Mouse (Mus musculus) liver, adult 2 months (tissue): ENCODE data around the gene Mfng. TPM values are rescaled to one million over a fixed set of nuclear protein-coding genes. Genes with fewer than 3 reads are reported as not detected.

Source experiments
- DNase-seq: peaks from one replicate; pipeline ENCODE4 v3.0.0-alpha.2; 2011; ENCODE audit warnings: low read depth, low spot score; ENCODE audit errors: extremely low read depth
- H3K27ac ChIP-seq: fragments of 200-500 bp; replicated peaks from 2 replicates; pipeline ENCODE4 v1.5.1; 2012; ENCODE audit warnings: low read depth, mild to moderate bottlenecking, control low read depth, inconsistent platforms, low read length; ENCODE audit not compliant: insufficient read depth
- H3K27me3 ChIP-seq: fragments of 200-500 bp; 2 replicates; pipeline ENCODE4 v1.6.1; 2012; ENCODE audit warnings: mild to moderate bottlenecking, moderate library complexity, low read length, inconsistent platforms; ENCODE audit not compliant: control insufficient read depth, insufficient read depth
- H3K36me3 ChIP-seq: fragments of 200-500 bp; 2 replicates; pipeline ENCODE4 v1.6.1; 2012; ENCODE audit warnings: low read length, inconsistent platforms; ENCODE audit not compliant: control insufficient read depth, insufficient read depth
- H3K4me1 ChIP-seq: fragments of 200-500 bp; 2 replicates; pipeline ENCODE4 v1.6.1; 2011; ENCODE audit warnings: low read length; ENCODE audit not compliant: control insufficient read depth, insufficient read depth
- H3K4me3 ChIP-seq: fragments of 200-500 bp; 2 replicates; pipeline ENCODE4 v1.5.1; 2011; ENCODE audit warnings: low read depth, mild to moderate bottlenecking, control low read depth, low read length, moderate library complexity; ENCODE audit not compliant: insufficient read depth
- H3K79me2 ChIP-seq: fragments of 200-500 bp; 2 replicates; pipeline ENCODE4 v1.6.1; 2012; ENCODE audit warnings: inconsistent platforms, mild to moderate bottlenecking, low read length, moderate library complexity; ENCODE audit not compliant: control insufficient read depth, insufficient read depth
- H3K9ac ChIP-seq: fragments of 200-500 bp; 2 replicates; pipeline ENCODE4 v1.6.1; 2012; ENCODE audit warnings: low read depth, mild to moderate bottlenecking, control low read depth, inconsistent platforms, low read length
- CTCF ChIP-seq: fragments of 200-500 bp; IDR thresholded peaks from 2 replicates; pipeline ENCODE4 v1.5.1; 2011; ENCODE audit warnings: low read depth, low read length, control low read depth
- POLR2A ChIP-seq: fragments of 200-500 bp; IDR thresholded peaks from 2 replicates; pipeline ENCODE4 v1.6.1; 2011; ENCODE audit warnings: low read length, control low read depth; ENCODE audit not compliant: insufficient read depth; ENCODE audit errors: extremely low read depth
- WGBS: fragments of 180-500 bp; shearing (Covaris S2); methylation state at CpG from one replicate; pipeline ENCODE4 v1.1.7; 2018; 5-methylcytosine and 5-hydroxymethylcytosine counted together
- polyA plus RNA-seq: library from polyadenylated mRNA; depleted of rRNA; stranded (reverse); fragments of >200 nt; gene quantifications from 2 replicates; pipeline ENCODE4 v1.2.3, GENCODE M21; 2012
- total RNA-seq: library from RNA; depleted of rRNA; stranded (reverse); fragments of >200 nt; gene quantifications from 2 replicates; pipeline ENCODE4 v1.2.3, GENCODE M21; 2014

The Mfng gene
- total and polyA plus RNA-seq, 2 experiments, result 0.74 to 2.3 TPM

- WGBS, result 79% methylated on average over 9 of the region's 9 CpGs
- Histone ChIP-seq H3K4me3 (no peak overlapping the region), H3K79me2 (no peaks in the 10 kb centered on the region), H3K36me3 (peaks cover 2% of the 10 kb centered on the region; the same call in 1 of the 2 replicates), H3K27me3 (no peaks in the 10 kb centered on the region), H3K27ac (peak overlapping the region; percentile 15), H3K4me1 (peaks cover 9% of the 10 kb centered on the region), H3K9ac (no peak overlapping the region)
- DNase-seq, result no peak
- no peak for TF ChIP-seq POLR2A
- TF ChIP-seq CTCF, result no peak
Measured at GRCm38 (mm10) chr15:78787287-78787856, 14.1 kb upstream of the Mfng start.

GRCm38 (mm10) chr15:78786411-78786818 is 13.1 kb upstream of the Mfng start:
- Histone ChIP-seq H3K9ac (0 out of 2 replicates have a peak overlapping the region, but pooled peaks have one; percentile 8), H3K4me3 (no peak overlapping the region), H3K27ac (peak overlapping the region; percentile 34; the same call in 1 of the 2 replicates), H3K36me3 (no peaks in the 10 kb centered on the region), H3K27me3 (no peaks in the 10 kb centered on the region), H3K4me1 (peaks cover 9% of the 10 kb centered on the region), H3K79me2 (no peaks in the 10 kb centered on the region)
- TF ChIP-seq CTCF, result no peak
- TF ChIP-seq POLR2A, result no peak
- DNase-seq, result no peak
- 72% methylated on average over 9 of the region's 9 CpGs for WGBS

GRCm38 (mm10) chr15:78785961-78786360 is 12.7 kb upstream of the Mfng start:
- Histone ChIP-seq H3K4me1 (peaks cover 9% of the 10 kb centered on the region), H3K4me3 (no peak overlapping the region), H3K27ac (peak overlapping the region; percentile 34; the same call in 1 of the 2 replicates), H3K36me3 (no peaks in the 10 kb centered on the region), H3K27me3 (no peaks in the 10 kb centered on the region), H3K79me2 (no peaks in the 10 kb centered on the region), H3K9ac (no peak overlapping the region)
- WGBS, result 37% methylated on average over 7 of the region's 7 CpGs
- no peak for DNase-seq
- TF ChIP-seq CTCF (0 out of 2 replicates have a peak, but pooled peaks have one; percentile 3), POLR2A (no peak)

GRCm38 (mm10) chr15:78785258-78785657 is 12.0 kb upstream of the Mfng start:
- Histone ChIP-seq H3K79me2 (no peaks in the 10 kb centered on the region), H3K36me3 (no peaks in the 10 kb centered on the region), H3K9ac (no peak overlapping the region), H3K27me3 (no peaks in the 10 kb centered on the region), H3K4me3 (no peak overlapping the region), H3K27ac (no peak overlapping the region), H3K4me1 (peaks cover 4% of the 10 kb centered on the region; the same call in 1 of the 2 replicates)
- TF ChIP-seq CTCF (no peak), POLR2A (no peak)
- DNase-seq, result no peak
- 91% methylated on average over 7 of the region's 7 CpGs for WGBS

GRCm38 (mm10) chr15:78784520-78784919 is 11.2 kb upstream of the Mfng start:
- WGBS, result 81% methylated on average over 5 of the region's 5 CpGs
- TF ChIP-seq CTCF (no peak), POLR2A (no peak)
- no peaks in the 10 kb centered on the region for H3K36me3 ChIP-seq

More at GRCm38 (mm10) chr15:78784520-78784919, 11.2 kb upstream of the Mfng start:
- no peak overlapping the region for H3K4me3 ChIP-seq
- no peak for DNase-seq
- no peaks in the 10 kb centered on the region for H3K27me3 ChIP-seq
- H3K79me2 ChIP-seq, result no peaks in the 10 kb centered on the region
- H3K27ac ChIP-seq, result no peak overlapping the region
- H3K4me1 ChIP-seq, result peaks cover 4% of the 10 kb centered on the region; the same call in 1 of the 2 replicates
- H3K9ac ChIP-seq, result no peak overlapping the region
